Comparison of ENCODE assay signal across 9 mouse cellular contexts in genomic region chr4:114648532-114649074, GRCm38 (mm10).
DNase-seq lines count a peak whose midpoint lies in the region; ATAC-seq and TF ChIP-seq lines count a peak whose summit lies in the region.
"Had no signal": no experiment of that assay in that cellular context is flagged by ENCODE, and none has a peak within 500 bp of the region (broad histone marks: within the 10 kb centered on the region; RNA-seq: fewer than 3 reads in every experiment).

No protein-coding gene starts in this region.

- 0 out of 2 replicates have a peak, but pooled peaks cover 4% of the 10 kb centered on the region for H3K4me1 ChIP-seq in lung, embryonic 14.5 days (ENCODE audit: insufficient read depth)
- no peaks in the 10 kb centered on the region; the same call in 1 of the 2 replicates for H3K4me1 ChIP-seq in forebrain, embryonic 16.5 days (replicated peaks; ENCODE audit: control insufficient read depth, insufficient read depth, low read length)
- no peaks in the 10 kb centered on the region; the same call in 1 of the 2 replicates for H3K4me1 ChIP-seq in liver, embryonic 16.5 days (ENCODE audit: control insufficient read depth, low read depth, low read length)
- H3K4me1 ChIP-seq in stomach, postnatal 0 days (replicated peaks; ENCODE audit: control insufficient read depth, insufficient read depth): no peaks in the 10 kb centered on the region

- peak; percentile 39; the same call in 1 of the 2 replicates for ATAC-seq in lung, embryonic 14.5 days (ENCODE audit: insufficient read depth)
- no peak; the same call in 1 of the 2 replicates for ATAC-seq in forebrain, embryonic 16.5 days
- peak; percentile 58 for ATAC-seq in liver, embryonic 16.5 days (ENCODE audit: low read depth)
- ATAC-seq in stomach, postnatal 0 days (ENCODE audit: low FRiP score, low TSS enrichment): peak; percentile 17; the same call in 1 of the 2 replicates
- no peak for ATAC-seq in CD4-positive, CD25-positive, alpha-beta regulatory T cell, adult 4 months

- WGBS in lung, embryonic 14.5 days: 10% methylated on average over 28 of the region's 28 CpGs
- 9% methylated on average over 28 of the region's 28 CpGs for WGBS in forebrain, embryonic 16.5 days
- WGBS in liver, embryonic 16.5 days (ENCODE audit: insufficient replicate concordance): 39% methylated on average over 28 of the region's 28 CpGs
- 24% methylated on average over 28 of the region's 28 CpGs for WGBS in stomach, postnatal 0 days

- no peaks in the 10 kb centered on the region for H3K9me3 ChIP-seq in lung, embryonic 14.5 days (ENCODE audit: low read depth, low read length)
- no peaks in the 10 kb centered on the region for H3K9me3 ChIP-seq in forebrain, embryonic 16.5 days (ENCODE audit: control insufficient read depth, low read length)
- H3K9me3 ChIP-seq in liver, embryonic 16.5 days (replicated peaks; ENCODE audit: control insufficient read depth, low read length): no peaks in the 10 kb centered on the region
- no peaks in the 10 kb centered on the region for H3K9me3 ChIP-seq in stomach, postnatal 0 days (ENCODE audit: control insufficient read depth, low read length)

- H3K27ac ChIP-seq in lung, embryonic 14.5 days (ENCODE audit: low read depth): no peak overlapping the region
- H3K27ac ChIP-seq in forebrain, embryonic 16.5 days (ENCODE audit: low read length): no peak overlapping the region
- H3K27ac ChIP-seq in liver, embryonic 16.5 days (ENCODE audit: low read length): no peak overlapping the region
- H3K27ac ChIP-seq in stomach, postnatal 0 days (replicated peaks): no peak overlapping the region

- TF ChIP-seq CTCF in lung, embryonic 14.5 days (IDR thresholded peaks at IDR 0.05; ENCODE audit: low read depth): peak; percentile 47
- TF ChIP-seq CTCF in stomach, postnatal 0 days (IDR thresholded peaks at IDR 0.05; ENCODE audit: low read depth): no peak; the same call in 1 of the 2 replicates

- no peak for TF ChIP-seq EP300 in stomach, postnatal 0 days (optimal IDR thresholded peaks at IDR 0.05)

- H3K4me3 ChIP-seq in lung, embryonic 14.5 days (ENCODE audit: low read depth, low read length): no peak overlapping the region
- no peak overlapping the region for H3K4me3 ChIP-seq in forebrain, embryonic 16.5 days (replicated peaks; ENCODE audit: low read length)
- no peak overlapping the region for H3K4me3 ChIP-seq in liver, embryonic 16.5 days (ENCODE audit: low read depth, low read length)
- H3K4me3 ChIP-seq in stomach, postnatal 0 days (ENCODE audit: low read depth, low read length): no peak overlapping the region

- no peak overlapping the region for H3K9ac ChIP-seq in lung, embryonic 14.5 days
- no peak overlapping the region for H3K9ac ChIP-seq in forebrain, embryonic 16.5 days (replicated peaks; ENCODE audit: low read depth, low read length)
- no peak overlapping the region for H3K9ac ChIP-seq in liver, embryonic 16.5 days (ENCODE audit: low read depth, low read length)
- no peak overlapping the region for H3K9ac ChIP-seq in stomach, postnatal 0 days (ENCODE audit: low read length)

- H3K27me3 ChIP-seq in lung, embryonic 14.5 days (ENCODE audit: insufficient read depth, low read length): peaks cover 18% of the 10 kb centered on the region; the same call in 1 of the 2 replicates
- peaks cover 7% of the 10 kb centered on the region; the same call in 1 of the 2 replicates for H3K27me3 ChIP-seq in forebrain, embryonic 16.5 days (replicated peaks; ENCODE audit: control insufficient read depth, insufficient read depth, low read length)
- no peaks in the 10 kb centered on the region; the same call in 1 of the 2 replicates for H3K27me3 ChIP-seq in liver, embryonic 16.5 days (ENCODE audit: control insufficient read depth, insufficient read depth, low read depth, low read length)
- no peaks in the 10 kb centered on the region for H3K27me3 ChIP-seq in stomach, postnatal 0 days (ENCODE audit: control insufficient read depth, insufficient read depth, low read length)

- DNase-seq in lung, embryonic 14.5 days: peak; percentile 63
- no peak for DNase-seq in lung, postnatal 10 days
- DNase-seq in stomach, postnatal 0 days (ENCODE audit: low spot score): peak; percentile 34
- no peak for DNase-seq in spleen, postnatal 14 days (ENCODE audit: low spot score in 2 of 2)
- DNase-seq in heart, adult 18-20 months: no peak
- DNase-seq: cerebellum, adult 9-10 months had no signal

- peak overlapping the region; percentile 27 for H3K4me2 ChIP-seq in lung, embryonic 14.5 days
- H3K4me2 ChIP-seq in forebrain, embryonic 16.5 days (ENCODE audit: low read length): peak overlapping the region; percentile 10; the same call in 1 of the 2 replicates
- H3K4me2 ChIP-seq in liver, embryonic 16.5 days (ENCODE audit: low read depth, low read length): no peak overlapping the region; the same call in 1 of the 2 replicates
- H3K4me2 ChIP-seq in stomach, postnatal 0 days (replicated peaks; ENCODE audit: low read depth): no peak overlapping the region

- H3K36me3 ChIP-seq in lung, embryonic 14.5 days (ENCODE audit: insufficient read depth): no peaks in the 10 kb centered on the region
- no peaks in the 10 kb centered on the region for H3K36me3 ChIP-seq in forebrain, embryonic 16.5 days (ENCODE audit: control insufficient read depth, insufficient read depth)
- H3K36me3 ChIP-seq in liver, embryonic 16.5 days (ENCODE audit: control insufficient read depth, insufficient read depth): no peaks in the 10 kb centered on the region
- no peaks in the 10 kb centered on the region for H3K36me3 ChIP-seq in stomach, postnatal 0 days (ENCODE audit: control insufficient read depth, insufficient read depth, low read length)

Comparison
In these comparisons a context has a peak if more than half of its experiments do, and no peak if none do; other contexts are left out.
1. DNase-seq: peak in lung, embryonic 14.5 days (single experiment) and stomach, postnatal 0 days (single experiment); none in lung, postnatal 10 days (single experiment), spleen, postnatal 14 days (0 of 2) and heart, adult 18-20 months (0 of 2).
2. ATAC-seq: peak in lung, embryonic 14.5 days (single experiment), liver, embryonic 16.5 days (single experiment) and stomach, postnatal 0 days (single experiment); none in forebrain, embryonic 16.5 days (single experiment) and CD4-positive, CD25-positive, alpha-beta regulatory T cell, adult 4 months (single experiment).
3. H3K4me2 ChIP-seq: peak in lung, embryonic 14.5 days (single experiment) and forebrain, embryonic 16.5 days (single experiment); none in liver, embryonic 16.5 days (single experiment) and stomach, postnatal 0 days (single experiment).